8 mouse cellular contexts compared by ENCODE assay signal in the genomic region with DNA sequence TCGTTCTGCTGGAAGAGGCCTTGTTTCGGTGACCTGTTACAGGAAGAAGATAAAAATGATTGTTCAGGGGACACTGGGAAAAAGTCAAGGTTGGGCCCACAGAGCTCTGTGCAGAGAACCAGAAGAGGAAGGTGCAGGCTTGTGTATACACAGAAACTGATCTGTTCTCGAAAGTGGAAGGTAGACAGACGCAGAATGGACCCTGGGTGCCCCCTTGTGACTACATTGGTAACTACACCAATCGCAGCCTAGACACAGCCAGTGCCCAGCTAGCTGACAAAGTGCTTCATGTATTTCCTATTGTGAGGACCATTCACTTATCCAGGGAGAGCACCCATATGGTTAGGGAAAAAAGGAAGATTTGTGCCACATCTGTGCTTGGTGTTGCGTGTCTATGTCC. TPM values are rescaled to one million over a fixed set of nuclear protein-coding genes. Genes with fewer than 3 reads are reported as not detected.
DNase-seq lines count a peak whose midpoint lies in the region; ATAC-seq and TF ChIP-seq lines count a peak whose summit lies in the region.

No protein-coding gene starts in this region.

- peak; percentile 81 for TF ChIP-seq CTCF in G1E (IDR thresholded peaks at IDR 0.05; ENCODE audit: low read depth, low read length)

- peaks cover 23% of the 10 kb centered on the region for H3K27me3 ChIP-seq in G1E (ENCODE audit: insufficient read depth, low read length)
- 0 out of 2 replicates have a peak, but pooled peaks cover 9% of the 10 kb centered on the region for H3K27me3 ChIP-seq in forebrain, embryonic 14.5 days (replicated peaks; ENCODE audit: control insufficient read depth, insufficient read depth, low read length)
- H3K27me3 ChIP-seq in hindbrain, embryonic 12.5 days, result peaks cover 15% of the 10 kb centered on the region

- no peak overlapping the region for H3K4me2 ChIP-seq in forebrain, embryonic 14.5 days (ENCODE audit: low read length)
- no peak overlapping the region for H3K4me2 ChIP-seq in hindbrain, embryonic 12.5 days (replicated peaks)

- WGBS in forebrain, embryonic 14.5 days, result 33% methylated on average over 6 of the region's 6 CpGs
- 34% methylated on average over 6 of the region's 6 CpGs for WGBS in hindbrain, embryonic 12.5 days

- H3K27ac ChIP-seq in forebrain, embryonic 14.5 days (ENCODE audit: low read depth, low read length), result no peak overlapping the region
- H3K27ac ChIP-seq in hindbrain, embryonic 12.5 days, result no peak overlapping the region

- H3K4me3 ChIP-seq in G1E (ENCODE audit: low read depth, low read length), result no peak overlapping the region
- no peak overlapping the region for H3K4me3 ChIP-seq in forebrain, embryonic 14.5 days (ENCODE audit: low read depth, low read length)
- no peak overlapping the region for H3K4me3 ChIP-seq in hindbrain, embryonic 12.5 days

- H3K4me1 ChIP-seq in G1E (ENCODE audit: insufficient read depth, low read depth, low read length), result peaks cover 10% of the 10 kb centered on the region
- H3K4me1 ChIP-seq in forebrain, embryonic 14.5 days (ENCODE audit: control insufficient read depth, insufficient read depth, low read length), result peaks cover 2% of the 10 kb centered on the region; the same call in 1 of the 2 replicates
- H3K4me1 ChIP-seq in hindbrain, embryonic 12.5 days, result peaks cover under 1% of the 10 kb centered on the region; the same call in 1 of the 2 replicates

- H3K36me3 ChIP-seq in G1E (replicated peaks), result no peaks in the 10 kb centered on the region
- H3K36me3 ChIP-seq in forebrain, embryonic 14.5 days (ENCODE audit: control insufficient read depth, insufficient read depth, low read length), result no peaks in the 10 kb centered on the region
- no peaks in the 10 kb centered on the region for H3K36me3 ChIP-seq in hindbrain, embryonic 12.5 days

- H3K9me3 ChIP-seq in G1E (replicated peaks), result no peaks in the 10 kb centered on the region
- H3K9me3 ChIP-seq in forebrain, embryonic 14.5 days (replicated peaks; ENCODE audit: control insufficient read depth, low read length), result no peaks in the 10 kb centered on the region
- H3K9me3 ChIP-seq in hindbrain, embryonic 12.5 days (replicated peaks), result no peaks in the 10 kb centered on the region

- DNase-seq in G1E (ENCODE audit: low spot score), result peak; percentile 41
- peak; percentile 33 for DNase-seq in cerebellum, adult 11 months
- peak; percentile 79 for DNase-seq in forebrain, embryonic 14.5 days (ENCODE audit: low spot score)
- peak; percentile 93 for DNase-seq in layer of hippocampus, postnatal 10 days (ENCODE audit: low spot score in 2 of 2)
- peak; percentile 77 for DNase-seq in lung, postnatal 25 days (ENCODE audit: low spot score)
- peak; percentile 88 for DNase-seq in retina, embryonic 14.5 days (ENCODE audit: low spot score)
- DNase-seq in thymus, postnatal 25 days, result peak; percentile 69

- peak; percentile 78 for ATAC-seq in G1E (ENCODE audit: extremely low read depth, insufficient number of reproducible peaks, low FRiP score, poor library complexity, severe bottlenecking)
- peak; percentile 82 for ATAC-seq in forebrain, embryonic 14.5 days
- ATAC-seq in hindbrain, embryonic 12.5 days (ENCODE audit: low FRiP score), result peak; percentile 75

- no peak overlapping the region for H3K9ac ChIP-seq in forebrain, embryonic 14.5 days (ENCODE audit: low read length)
- H3K9ac ChIP-seq in hindbrain, embryonic 12.5 days, result no peak overlapping the region

RNA-seq across cellular contexts. Expression of a gene that starts 21.6 kb away (rescaled TPM):
- total RNA-seq in G1E (2014; fragmentation: Nextera tagmentation) (not detected in 2 replicates), G1E (2017) (not detected in 2 replicates)
- not detected in 2 replicates for polyA plus RNA-seq in G1E (2012)
- not detected in 2 replicates for polyA plus RNA-seq in forebrain, embryonic 14.5 days (2014; fragmentation: Nextera tagmentation; extraction: Ambion mirVana)
- not detected in 2 replicates for polyA plus RNA-seq in hindbrain, embryonic 12.5 days (2016; fragmentation: Nextera tagmentation; extraction: Ambion mirVana)
- not detected for total RNA-seq in layer of hippocampus, postnatal 10 days (2021)

RNA-seq across cellular contexts. Expression of a gene that starts 38.7 kb away (rescaled TPM):
- total RNA-seq in G1E (2014; fragmentation: Nextera tagmentation), result 0.38 TPM in 1 of 2 replicates, not detected in the other
- total RNA-seq in G1E (2017), result 0.60 and 0.81 TPM in 2 replicates
- polyA plus RNA-seq in G1E (2012), result 2.1 and 3.4 TPM in 2 replicates
- polyA plus RNA-seq in forebrain, embryonic 14.5 days (2014; fragmentation: Nextera tagmentation; extraction: Ambion mirVana), result 0.27 and 0.38 TPM in 2 replicates
- 2.2 and 2.8 TPM in 2 replicates for polyA plus RNA-seq in hindbrain, embryonic 12.5 days (2016; fragmentation: Nextera tagmentation; extraction: Ambion mirVana)
- total RNA-seq in layer of hippocampus, postnatal 10 days (2021), result under 1 TPM; 0.20 to 0.39 TPM

RNA-seq across cellular contexts. Expression of a gene that starts 39.6 kb away (rescaled TPM):
- total RNA-seq in G1E (2014; fragmentation: Nextera tagmentation), result 27.8 and 47.3 TPM in 2 replicates
- 104 and 132 TPM in 2 replicates for total RNA-seq in G1E (2017)
- 39.9 TPM in 2 replicates for polyA plus RNA-seq in G1E (2012)
- polyA plus RNA-seq in forebrain, embryonic 14.5 days (2014; fragmentation: Nextera tagmentation; extraction: Ambion mirVana), result 165 and 189 TPM in 2 replicates
- polyA plus RNA-seq in hindbrain, embryonic 12.5 days (2016; fragmentation: Nextera tagmentation; extraction: Ambion mirVana), result 137 and 161 TPM in 2 replicates
- total RNA-seq in layer of hippocampus, postnatal 10 days (2021), result 100 to 1,000 TPM; 110 to 114 TPM

RNA-seq across cellular contexts. Expression of a gene that starts 52.6 kb away (rescaled TPM):
- total RNA-seq in G1E (2014; fragmentation: Nextera tagmentation) (93.1 and 94.3 TPM in 2 replicates), G1E (2017) (19.9 and 26.0 TPM in 2 replicates)
- polyA plus RNA-seq in G1E (2012), result 2.8 and 4.0 TPM in 2 replicates
- polyA plus RNA-seq in forebrain, embryonic 14.5 days (2014; fragmentation: Nextera tagmentation; extraction: Ambion mirVana), result 8.2 and 8.8 TPM in 2 replicates
- 12.3 and 12.8 TPM in 2 replicates for polyA plus RNA-seq in hindbrain, embryonic 12.5 days (2016; fragmentation: Nextera tagmentation; extraction: Ambion mirVana)
- total RNA-seq in layer of hippocampus, postnatal 10 days (2021), result 1 to 10 TPM; 1.2 to 1.6 TPM

Comparison
In these comparisons a context has a peak if more than half of its experiments do, and no peak if none do; other contexts are left out.
1. DNase-seq: peak in every context shown above with its lines; median percentile 93 in layer of hippocampus, postnatal 10 days; 88 in retina, embryonic 14.5 days; 79 in forebrain, embryonic 14.5 days; 77 in lung, postnatal 25 days; 69 in thymus, postnatal 25 days; 41 in G1E; 33 in cerebellum, adult 11 months.